Comparison of ENCODE assay signal across 32 mouse cellular contexts in the genomic region with DNA sequence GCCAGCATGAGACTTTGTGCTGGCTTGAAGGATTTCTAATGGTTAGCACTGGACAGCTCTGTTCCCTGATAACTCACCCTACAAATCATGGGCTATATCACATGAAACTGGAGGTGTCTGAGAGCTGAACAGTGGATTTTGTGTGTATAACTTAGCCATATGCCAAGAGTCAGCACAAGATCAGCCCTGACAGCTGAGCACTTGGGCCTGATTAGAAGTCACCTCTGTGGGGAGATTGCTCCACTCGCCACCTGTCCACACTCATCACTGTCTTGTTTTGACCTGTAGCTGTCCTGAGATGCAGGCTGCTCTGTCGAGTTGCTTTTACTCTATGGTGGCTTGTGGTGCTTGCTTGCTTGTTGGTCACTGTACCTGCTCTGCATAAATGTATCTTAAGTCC.
DNase-seq lines count a peak whose midpoint lies in the region; ATAC-seq and TF ChIP-seq lines count a peak whose summit lies in the region.
"Had no signal": no experiment of that assay in that cellular context is flagged by ENCODE, and none has a peak within 500 bp of the region (broad histone marks: within the 10 kb centered on the region; RNA-seq: fewer than 3 reads in every experiment).

No protein-coding gene starts in this region.

- no peak overlapping the region for H3K9ac ChIP-seq in midbrain, embryonic 11.5 days (ENCODE audit: low read length)
- no peak overlapping the region for H3K9ac ChIP-seq in midbrain, embryonic 16.5 days (ENCODE audit: low read depth, low read length)
- H3K9ac ChIP-seq in limb, embryonic 14.5 days (ENCODE audit: low read depth, low read length, severe bottlenecking): no peak overlapping the region
- H3K9ac ChIP-seq in liver, postnatal 0 days (replicated peaks): no peak overlapping the region
- H3K9ac ChIP-seq: embryonic facial prominence, embryonic 15.5 days; limb, embryonic 15.5 days; liver, embryonic 13.5 days; midbrain, embryonic 12.5 days had no signal

- no peak for TF ChIP-seq POLR2A in limb, embryonic 14.5 days (IDR thresholded peaks at IDR 0.05; ENCODE audit: borderline replicate concordance, extremely low read depth, insufficient read depth, insufficient read length)

- H3K27ac ChIP-seq in gastrocnemius, adult 2 months: peak overlapping the region; percentile 67
- no peak overlapping the region for H3K27ac ChIP-seq in midbrain, embryonic 11.5 days (ENCODE audit: low read depth, low read length)
- no peak overlapping the region for H3K27ac ChIP-seq in midbrain, embryonic 16.5 days (ENCODE audit: low read length)
- no peak overlapping the region for H3K27ac ChIP-seq in limb, embryonic 14.5 days (replicated peaks; ENCODE audit: low read depth, low read length)
- no peak overlapping the region for H3K27ac ChIP-seq in liver, postnatal 0 days (ENCODE audit: low read depth)
- H3K27ac ChIP-seq: embryonic facial prominence, embryonic 15.5 days; layer of hippocampus, adult 2 months; left cerebral cortex, adult 2 months; limb, embryonic 15.5 days; liver, embryonic 13.5 days; macrophage; midbrain, embryonic 12.5 days had no signal

- H3K4me2 ChIP-seq in midbrain, embryonic 11.5 days: no peak overlapping the region
- H3K4me2 ChIP-seq in midbrain, embryonic 16.5 days (ENCODE audit: low read length): no peak overlapping the region
- no peak overlapping the region for H3K4me2 ChIP-seq in limb, embryonic 14.5 days (replicated peaks; ENCODE audit: low read depth, low read length, severe bottlenecking)
- no peak overlapping the region for H3K4me2 ChIP-seq in liver, postnatal 0 days (ENCODE audit: low read depth, low read length)
- H3K4me2 ChIP-seq: embryonic facial prominence, embryonic 15.5 days; heart, embryonic 11.5 days; limb, embryonic 15.5 days; liver, embryonic 13.5 days; midbrain, embryonic 12.5 days had no signal

- H3K4me1 ChIP-seq in midbrain, embryonic 11.5 days (ENCODE audit: control insufficient read depth, insufficient read depth, low read length): no peaks in the 10 kb centered on the region
- no peaks in the 10 kb centered on the region for H3K4me1 ChIP-seq in midbrain, embryonic 16.5 days (ENCODE audit: control insufficient read depth, insufficient read depth, low read length)
- H3K4me1 ChIP-seq in limb, embryonic 14.5 days (ENCODE audit: control insufficient read depth, insufficient read depth, low read length): no peaks in the 10 kb centered on the region
- no peaks in the 10 kb centered on the region for H3K4me1 ChIP-seq in liver, postnatal 0 days (ENCODE audit: insufficient read depth)
- H3K4me1 ChIP-seq: embryonic facial prominence, embryonic 15.5 days; limb, embryonic 15.5 days; liver, embryonic 13.5 days; midbrain, embryonic 12.5 days had no signal

- no peak for TF ChIP-seq CTCF in gastrocnemius, adult 2 months (IDR thresholded peaks at IDR 0.05)
- TF ChIP-seq CTCF in liver, postnatal 0 days (IDR thresholded peaks at IDR 0.05; ENCODE audit: low read depth): no peak

- WGBS in midbrain, embryonic 11.5 days: 90% methylated on average over 2 of the region's 2 CpGs
- 86% methylated on average over 2 of the region's 2 CpGs for WGBS in midbrain, embryonic 16.5 days
- 85% methylated on average over 2 of the region's 2 CpGs for WGBS in limb, embryonic 14.5 days
- 92% methylated on average over 2 of the region's 2 CpGs for WGBS in liver, postnatal 0 days (ENCODE audit: insufficient replicate concordance)

- no peak for TF ChIP-seq EP300 in liver, postnatal 0 days (IDR thresholded peaks at IDR 0.05; ENCODE audit: low read depth)

- DNase-seq in gastrocnemius, adult 2 months: peak; percentile 76
- no peak for DNase-seq in gastrocnemius, postnatal 4 days (ENCODE audit: low spot score in 2 of 2)
- DNase-seq in midbrain, embryonic 11.5 days (ENCODE audit: low spot score, missing footprints): peak; percentile 51
- no peak for DNase-seq in limb, embryonic 14.5 days (ENCODE audit: low spot score)
- no peak for DNase-seq in ovary, postnatal 36 days (ENCODE audit: low spot score)
- no peak for DNase-seq in liver, postnatal 0 days
- DNase-seq: adrenal gland, adult 2 months; adrenal gland, postnatal 36 days; B cell, adult 2 months; cerebellum, adult 18-20 months; cerebellum, postnatal 10 days; kidney, adult 18-20 months; kidney, postnatal 36 days; liver, embryonic 13.5 days; lung, adult 2 months; lung, postnatal 10 days; retina, postnatal 1 day; right cerebral cortex, postnatal 25 days; spleen, adult 18-20 months; thymus, postnatal 14 days had no signal

- H3K4me3 ChIP-seq in gastrocnemius, adult 2 months: no peak overlapping the region
- H3K4me3 ChIP-seq in midbrain, embryonic 11.5 days (ENCODE audit: low read depth, low read length): no peak overlapping the region
- no peak overlapping the region for H3K4me3 ChIP-seq in midbrain, embryonic 16.5 days (ENCODE audit: low read depth, low read length)
- H3K4me3 ChIP-seq in limb, embryonic 14.5 days (replicated peaks; ENCODE audit: low read length): no peak overlapping the region
- H3K4me3 ChIP-seq in liver, postnatal 0 days (ENCODE audit: low read depth, low read length): no peak overlapping the region
- H3K4me3 ChIP-seq: embryonic facial prominence, embryonic 15.5 days; layer of hippocampus, adult 2 months; left cerebral cortex, adult 2 months; limb, embryonic 15.5 days; liver, embryonic 13.5 days; midbrain, embryonic 12.5 days had no signal

- no peak for ATAC-seq in midbrain, embryonic 11.5 days (ENCODE audit: low FRiP score)
- ATAC-seq in midbrain, embryonic 16.5 days: no peak
- ATAC-seq in limb, embryonic 14.5 days (ENCODE audit: low FRiP score, low read depth): 0 out of 2 replicates have a peak, but pooled peaks have one; percentile 53
- no peak for ATAC-seq in liver, postnatal 0 days
- ATAC-seq: activated CD4-positive, CD25-positive, alpha-beta regulatory T cell, adult 4 months; forebrain, embryonic 14.5 days; hindbrain, embryonic 16.5 days had no signal

- peaks cover 20% of the 10 kb centered on the region for H3K36me3 ChIP-seq in midbrain, embryonic 11.5 days (ENCODE audit: control insufficient read depth, insufficient read depth, low read length)
- H3K36me3 ChIP-seq in midbrain, embryonic 16.5 days (ENCODE audit: control insufficient read depth, insufficient read depth, low read length): peaks cover 35% of the 10 kb centered on the region
- peaks cover 88% of the 10 kb centered on the region for H3K36me3 ChIP-seq in limb, embryonic 14.5 days (ENCODE audit: control insufficient read depth, insufficient read depth, low read length)
- H3K36me3 ChIP-seq in liver, postnatal 0 days (replicated peaks; ENCODE audit: insufficient read depth, low read length): peaks cover 77% of the 10 kb centered on the region

- no peaks in the 10 kb centered on the region for H3K9me3 ChIP-seq in midbrain, embryonic 11.5 days (ENCODE audit: control insufficient read depth, low read length)
- H3K9me3 ChIP-seq in midbrain, embryonic 16.5 days (replicated peaks; ENCODE audit: control insufficient read depth, low read length, poor library complexity, severe bottlenecking): no peaks in the 10 kb centered on the region
- H3K9me3 ChIP-seq in limb, embryonic 14.5 days (ENCODE audit: control insufficient read depth, low read length): no peaks in the 10 kb centered on the region
- H3K9me3 ChIP-seq in liver, postnatal 0 days (ENCODE audit: low read length): no peaks in the 10 kb centered on the region
- H3K9me3 ChIP-seq: embryonic facial prominence, embryonic 15.5 days; limb, embryonic 15.5 days; liver, embryonic 13.5 days; midbrain, embryonic 12.5 days had no signal

- intact Hi-C loops in gastrocnemius, adult 2 months (cut with DNase I): no loop called here

- no peaks in the 10 kb centered on the region for H3K27me3 ChIP-seq in midbrain, embryonic 11.5 days (ENCODE audit: control insufficient read depth, insufficient read depth, low read length)
- no peaks in the 10 kb centered on the region for H3K27me3 ChIP-seq in midbrain, embryonic 16.5 days (ENCODE audit: control insufficient read depth, insufficient read depth, low read depth, low read length)
- no peaks in the 10 kb centered on the region for H3K27me3 ChIP-seq in limb, embryonic 14.5 days (ENCODE audit: control insufficient read depth, insufficient read depth, low read length)
- no peaks in the 10 kb centered on the region for H3K27me3 ChIP-seq in liver, postnatal 0 days (ENCODE audit: insufficient read depth, low read length)
- H3K27me3 ChIP-seq: CH12.LX; embryonic facial prominence, embryonic 15.5 days; limb, embryonic 15.5 days; liver, embryonic 13.5 days; midbrain, embryonic 12.5 days had no signal

Comparison
In these comparisons a context has a peak if more than half of its experiments do, and no peak if none do; other contexts are left out.
1. DNase-seq: peak in gastrocnemius, adult 2 months (single experiment) and midbrain, embryonic 11.5 days (single experiment); none in gastrocnemius, postnatal 4 days (0 of 2), limb, embryonic 14.5 days (single experiment), ovary, postnatal 36 days (single experiment) and liver, postnatal 0 days (single experiment).